Mouse (Mus musculus): ENCODE measurements at regions not wholly inside any gene's neighbourhood (a gene's known extent, or its start where the extent isn't known, plus 50 kb on each side); places are given as distances from the start of the nearest gene placed in this dataset.

GRCm38 (mm10) chr12:32719203-32719602 lies 100.1 kb upstream of the Nampt start:
- no peak for TF ChIP-seq GATA1 (IDR thresholded peaks at IDR 0.05; ENCODE audit: borderline replicate concordance, low read length)
- no peak for TF ChIP-seq FLI1 (IDR thresholded peaks at IDR 0.05; ENCODE audit: low read length)
